Mouse (Mus musculus): ENCODE measurements around the gene Kif2b.

The Kif2b gene
- long read RNA-seq, experiment 1: 0 reads
- long read RNA-seq, experiment 2: 0 reads

DNA sequence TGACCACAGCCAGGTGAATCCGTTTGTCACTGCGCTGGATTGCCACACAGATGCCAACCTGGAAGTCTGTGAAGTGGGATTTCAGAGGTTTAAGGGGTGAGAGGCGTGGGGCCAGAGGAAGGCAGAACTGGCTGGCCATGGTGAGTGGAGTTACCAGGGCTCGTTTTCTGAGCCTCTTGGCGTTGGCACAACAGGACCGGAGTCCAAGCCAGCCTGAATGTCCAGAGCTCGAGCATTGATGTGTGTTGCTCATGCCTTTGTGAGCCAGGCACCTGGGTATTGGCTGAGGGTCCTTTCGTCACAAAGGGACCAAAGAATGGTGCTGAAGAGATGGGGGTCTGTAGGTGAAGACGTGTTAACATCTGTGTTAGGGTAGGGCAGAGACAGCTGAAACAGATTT is at the start of gene Kif2b:
Gene Kif2b, minus strand, starts transcription at position 242 of the 400 bp plus-strand sequence.
- intact Hi-C loops (cut with DNase I): no loop called here

GRCm38 (mm10) chr11:91593088-91593487 is 15.7 kb upstream of the Kif2b start:
- intact Hi-C loops (cut with DNase I): no loop called here

DNA sequence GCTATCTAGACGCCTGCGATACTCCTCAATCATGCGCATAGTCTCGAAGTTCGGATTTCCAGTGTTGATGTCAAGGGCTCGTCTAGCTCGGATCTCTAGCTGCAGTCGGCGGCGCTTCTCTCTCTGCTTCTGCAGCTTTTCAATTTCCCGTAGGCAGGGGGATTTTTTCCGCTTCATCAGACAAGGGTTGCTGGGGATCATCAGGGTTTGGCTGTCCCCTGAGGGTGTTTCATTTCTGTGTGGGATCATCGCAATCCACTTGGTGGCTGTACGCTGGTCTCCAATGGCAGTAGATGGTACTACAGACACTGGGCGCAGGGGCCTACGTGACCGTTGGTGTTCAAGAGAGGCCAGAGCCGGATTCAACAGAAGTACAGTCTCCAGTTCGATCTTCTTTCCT is 502 bp downstream of the Kif2b start:
- intact Hi-C loops (cut with DNase I): no loop called here

DNA sequence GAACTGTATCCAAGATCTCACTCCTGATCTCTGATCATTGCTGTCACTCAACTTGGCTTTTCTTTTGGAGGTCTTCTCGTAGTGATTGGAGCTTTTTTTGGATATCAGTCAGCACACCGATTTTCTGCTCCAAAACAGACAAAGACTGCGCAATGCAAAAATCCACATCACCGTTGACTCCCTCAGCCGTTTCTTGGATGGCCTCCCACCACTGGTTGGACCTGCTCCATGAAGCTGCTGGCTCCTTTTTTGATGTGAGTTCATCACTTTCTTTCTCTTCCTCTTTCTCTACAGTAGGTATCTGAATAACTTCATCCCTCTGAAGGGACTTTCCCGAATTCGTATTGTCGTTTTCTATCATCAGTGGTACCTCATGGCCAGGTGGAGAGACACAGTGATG is 2.0 kb downstream of the Kif2b start:
- intact Hi-C loops (cut with DNase I): no loop called here

DNA sequence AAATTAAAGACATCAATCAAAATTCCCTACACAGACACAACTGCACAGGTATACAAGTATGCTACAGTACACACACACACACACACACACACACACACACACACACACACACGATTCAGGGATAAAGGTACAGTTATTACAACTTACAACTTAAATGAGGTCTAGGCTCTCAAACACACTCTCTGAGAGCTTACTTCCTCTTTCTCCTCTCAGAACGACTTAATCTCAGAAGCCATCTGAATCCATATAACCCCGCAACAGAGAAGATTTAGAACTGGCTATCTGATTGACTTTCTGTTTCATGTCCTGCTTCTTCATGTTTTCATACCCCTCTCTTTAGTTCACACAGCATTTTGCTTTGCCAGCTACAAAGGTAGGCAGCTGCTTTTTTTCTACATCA is 2.9 kb downstream of the Kif2b start:
- intact Hi-C loops (cut with DNase I): no loop called here

- intact Hi-C loops (cut with DNase I): no loop called here
These were observed 46.6 kb downstream of the Kif2b start for GRCm38 (mm10) chr11:91530737-91531136.

All from adrenal gland (tissue).